Mouse (Mus musculus): ENCODE measurements at regions not wholly inside any gene's neighbourhood (a gene's known extent, or its start where the extent isn't known, plus 50 kb on each side); places are given as distances from the start of the nearest gene placed in this dataset.

GRCm38 (mm10) chr7:83251995-83252563 lies 332.6 kb upstream of the Tmc3 start:
- no peak for DNase-seq (ENCODE audit: low spot score)

GRCm38 (mm10) chr7:83253001-83253400 lies 331.7 kb upstream of the Tmc3 start:
- no peak for DNase-seq (ENCODE audit: low spot score)

- no peak for DNase-seq (ENCODE audit: low spot score)
Observed at GRCm38 (mm10) chr7:83253432-83253831, 331.3 kb upstream of the Tmc3 start.

DNA sequence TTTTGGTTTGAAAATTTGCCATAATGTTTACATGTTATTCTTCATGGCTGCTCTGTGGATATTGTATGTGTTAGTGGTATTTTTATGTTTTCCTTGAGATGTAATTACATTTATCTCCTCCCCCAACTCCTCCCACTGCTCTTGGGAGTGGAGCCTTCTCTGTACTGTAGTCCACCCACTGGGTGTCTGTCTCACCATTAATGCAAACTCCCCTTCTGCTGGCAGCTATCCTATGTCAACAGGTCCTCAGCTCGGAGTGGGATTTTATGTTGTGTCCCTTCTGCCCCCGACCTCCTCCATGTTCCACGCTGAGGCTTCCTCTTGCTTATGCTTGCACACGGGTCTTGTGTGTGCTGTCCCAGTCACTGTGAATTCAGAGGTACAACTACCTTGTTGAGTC lies 330.3 kb upstream of the Tmc3 start:
- DNase-seq (ENCODE audit: low spot score) = no peak

DNA sequence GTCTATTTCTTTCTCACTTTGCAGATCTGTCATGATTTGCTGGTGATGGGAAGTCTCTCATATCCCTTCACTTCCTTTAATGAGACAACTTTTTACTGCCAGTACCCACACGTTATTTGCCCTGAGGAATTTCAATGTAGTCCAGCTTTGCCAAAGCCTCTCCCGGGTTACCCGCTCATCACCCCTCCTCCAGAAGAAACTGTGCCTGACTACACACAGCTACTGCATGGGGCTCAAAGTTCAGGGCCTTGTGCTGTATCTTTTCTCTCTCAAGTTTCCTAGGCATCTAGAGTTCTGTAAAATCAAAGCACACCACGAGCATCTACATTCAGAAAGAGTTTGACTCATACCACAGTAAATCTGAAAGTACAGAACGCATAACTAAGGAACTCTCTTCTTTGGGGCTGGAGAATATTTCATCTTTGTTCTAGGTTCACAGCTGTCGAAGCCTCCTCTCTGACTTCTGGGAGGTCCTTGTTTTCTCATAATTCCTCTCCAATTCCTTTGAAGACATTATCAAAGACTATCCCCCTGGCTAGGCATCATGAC lies 328.4 kb upstream of the Tmc3 start:
- no peak for DNase-seq (ENCODE audit: low spot score)

- DNase-seq (ENCODE audit: low spot score) = no peak
Observed at GRCm38 (mm10) chr7:83258363-83258916, 326.3 kb upstream of the Tmc3 start.

GRCm38 (mm10) chr7:83261489-83261888 lies 323.2 kb upstream of the Tmc3 start:
- DNase-seq (ENCODE audit: low spot score) = no peak

DNA sequence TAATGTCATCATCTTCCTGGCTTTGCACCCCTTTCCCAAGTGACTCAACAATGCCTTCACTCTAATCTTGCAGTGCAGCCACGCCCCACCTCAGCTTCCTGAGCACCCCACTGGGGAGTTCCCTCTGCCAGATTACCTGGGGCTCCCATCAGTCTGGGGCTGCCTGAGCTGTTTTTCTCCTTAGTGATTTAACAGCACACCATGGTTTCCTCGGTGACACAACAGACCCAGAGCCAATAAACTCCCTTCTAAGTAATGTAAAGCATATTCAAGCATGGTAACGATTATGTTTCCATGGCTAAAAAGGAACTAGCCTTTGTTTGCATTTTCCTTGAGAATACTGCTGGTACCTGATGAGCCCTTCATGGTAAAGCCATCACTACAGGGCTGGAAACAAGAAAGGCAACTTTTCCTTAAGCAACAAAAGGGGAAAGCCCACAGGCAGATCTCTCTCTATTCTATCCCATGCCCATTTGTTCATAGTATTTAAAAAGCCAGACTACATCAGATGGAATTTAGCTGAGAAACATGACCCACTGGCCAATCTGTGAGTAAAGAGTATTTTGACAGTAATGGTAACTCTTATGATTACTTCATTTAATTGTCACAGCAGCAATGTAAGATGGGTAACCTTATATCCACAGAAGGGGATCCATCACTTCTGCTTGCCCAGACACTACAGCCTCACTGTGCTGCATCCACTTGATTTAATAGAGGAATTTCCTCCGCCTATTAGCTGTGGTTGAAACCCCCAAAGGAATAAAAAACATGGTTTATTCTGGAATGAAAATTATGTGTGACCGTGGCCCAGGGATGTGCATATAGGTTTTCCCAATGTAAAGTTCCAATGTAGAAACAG lies 294.6 kb upstream of the Tmc3 start:
- DNase-seq (ENCODE audit: low spot score) = no peak

DNA sequence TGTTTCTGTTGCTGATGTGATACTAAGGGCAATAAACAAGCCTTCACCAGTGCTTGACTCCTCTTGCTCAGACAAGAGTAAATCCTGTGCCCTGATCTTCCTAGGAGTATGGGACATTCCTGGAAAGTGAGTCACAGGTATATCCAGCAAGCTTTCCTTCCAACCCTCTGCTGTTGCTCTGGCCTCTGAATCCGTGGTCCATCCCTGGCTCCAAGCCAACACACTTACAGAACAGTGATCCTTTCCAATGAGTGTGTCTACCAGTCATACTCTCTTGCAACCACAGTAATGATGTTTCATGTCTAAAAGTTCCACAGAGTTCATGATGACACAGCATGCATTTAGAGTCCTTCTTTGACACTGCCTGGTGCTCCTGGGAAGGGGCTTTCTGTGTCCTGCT lies 277.6 kb upstream of the Tmc3 start:
- no peak for DNase-seq (ENCODE audit: low spot score)

DNA sequence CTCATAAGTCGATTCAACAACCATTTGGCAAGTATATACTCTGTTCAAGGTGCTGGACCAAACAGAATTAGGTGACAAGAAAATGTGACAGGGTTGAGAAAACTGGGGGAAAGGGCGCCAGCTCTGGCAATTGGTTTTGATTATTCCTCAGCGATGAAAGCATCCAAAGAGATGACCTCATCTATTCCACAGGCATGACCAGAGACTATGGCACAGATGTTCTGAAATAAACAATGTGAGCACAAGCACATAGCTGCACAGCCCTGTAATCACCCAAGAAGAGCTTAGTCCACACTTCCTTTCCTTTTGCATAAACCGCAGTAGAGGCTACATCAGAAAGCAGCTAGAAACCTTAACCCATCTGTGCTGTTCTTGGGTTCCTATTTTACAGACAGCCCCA lies 272.6 kb upstream of the Tmc3 start:
- DNase-seq (ENCODE audit: low spot score) = no peak

- no peak for DNase-seq (ENCODE audit: low spot score)
Observed at GRCm38 (mm10) chr7:83329809-83330412, 254.8 kb upstream of the Tmc3 start.

GRCm38 (mm10) chr7:83347103-83347754 lies 237.5 kb upstream of the Tmc3 start:
- no peak for DNase-seq (ENCODE audit: low spot score)

DNA sequence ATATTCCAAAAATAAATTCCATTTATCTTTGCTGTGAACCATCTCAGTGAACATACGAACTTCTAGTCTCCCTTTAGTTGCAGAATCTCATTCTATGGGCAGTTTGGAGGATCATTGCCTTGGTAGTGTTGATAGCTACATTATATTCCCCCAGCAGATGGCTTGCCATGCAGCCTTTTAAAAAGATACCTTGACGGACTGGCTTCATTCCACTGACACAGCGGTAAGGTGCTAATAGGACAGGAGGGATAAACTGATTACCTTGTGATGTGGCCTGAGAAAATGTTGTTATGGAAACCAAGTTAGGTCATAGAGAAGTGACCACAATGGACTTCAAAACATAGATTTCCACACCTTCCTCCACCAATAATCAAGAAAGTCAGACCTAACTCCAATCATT lies 215.5 kb upstream of the Tmc3 start:
- no peak for DNase-seq (ENCODE audit: low spot score)

- no peak for DNase-seq (ENCODE audit: low spot score)
Observed at GRCm38 (mm10) chr7:83369605-83370004, 215.1 kb upstream of the Tmc3 start.

GRCm38 (mm10) chr7:83376826-83377225 lies 207.9 kb upstream of the Tmc3 start:
- DNase-seq (ENCODE audit: low spot score) = no peak

DNA sequence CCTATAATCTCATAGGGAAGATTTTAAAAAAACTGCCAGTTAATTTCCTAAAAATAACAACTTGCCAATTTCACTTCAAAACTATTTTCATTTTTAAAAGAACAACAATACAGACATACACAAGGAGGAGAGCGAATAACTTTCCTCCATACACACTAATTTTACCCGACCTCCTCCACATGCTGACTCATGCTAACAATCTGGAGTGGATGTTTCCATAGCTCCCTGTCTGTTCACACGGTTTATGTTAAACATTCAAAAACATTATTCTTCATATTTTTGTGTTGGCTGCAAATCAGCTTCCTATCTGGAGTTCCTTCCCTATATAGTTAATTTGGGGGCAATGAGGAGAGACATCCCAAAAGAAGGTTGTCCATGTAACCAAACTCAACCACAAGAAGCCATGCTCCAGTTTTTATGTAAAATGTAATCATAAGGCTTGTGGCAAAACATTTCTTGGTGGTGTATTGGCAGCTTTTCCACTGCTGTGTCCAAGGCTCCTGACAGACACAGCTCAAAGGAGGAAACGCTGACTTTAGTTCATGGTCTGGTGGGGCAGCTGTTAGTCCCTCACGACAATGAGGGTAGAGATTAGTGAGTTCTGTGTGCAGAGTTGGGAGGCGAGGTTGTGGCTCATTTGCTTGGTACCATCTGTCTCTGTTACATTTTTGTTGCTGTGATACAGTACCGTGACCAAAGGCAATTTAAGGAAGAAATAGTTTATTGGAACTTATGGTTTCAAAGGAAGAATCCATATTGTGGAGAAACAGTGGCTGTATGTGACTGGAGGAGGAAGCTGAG lies 203.1 kb upstream of the Tmc3 start:
- DNase-seq (ENCODE audit: low spot score) = no peak

GRCm38 (mm10) chr7:83382803-83383363 lies 201.8 kb upstream of the Tmc3 start:
- peak; percentile 45 for DNase-seq (ENCODE audit: low spot score)

DNA sequence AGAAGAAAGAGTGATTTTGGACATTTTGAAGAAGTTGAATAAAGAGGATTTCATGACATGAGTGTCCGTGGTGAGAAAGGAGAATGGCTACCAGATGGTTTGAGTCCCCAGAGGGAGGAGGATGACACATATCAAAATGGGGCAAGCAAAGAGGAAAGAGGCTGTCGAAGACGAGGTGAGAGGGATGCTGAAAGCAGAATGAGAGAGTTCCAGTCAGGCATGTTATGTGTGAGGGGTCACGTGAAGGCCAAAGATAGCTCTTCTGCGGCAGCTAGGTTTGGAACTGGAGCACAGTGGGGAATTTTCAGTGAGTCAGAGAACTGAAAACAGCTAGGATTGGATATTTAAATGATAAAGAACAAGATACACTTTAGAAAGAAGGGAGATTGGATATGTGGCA lies 193.3 kb upstream of the Tmc3 start:
- no peak for DNase-seq (ENCODE audit: low spot score)

DNA sequence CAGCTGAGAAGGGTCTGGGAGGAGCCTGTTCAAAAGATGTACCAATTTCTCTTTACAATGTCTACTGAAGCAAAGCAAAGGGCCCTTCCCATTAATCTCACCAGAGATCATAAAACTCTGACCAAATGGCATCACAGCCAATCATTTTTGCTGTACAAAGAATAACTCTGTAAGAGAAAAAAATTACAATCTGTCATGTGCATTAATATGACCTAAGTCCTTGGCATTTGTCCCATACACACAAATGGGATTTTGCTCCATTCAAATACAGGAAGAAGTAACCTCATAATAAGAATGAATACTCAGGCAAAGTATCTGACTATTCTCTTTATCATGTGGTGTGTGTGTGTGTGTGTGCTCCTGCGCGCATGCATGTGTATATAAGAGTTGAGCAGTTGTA lies 192.5 kb upstream of the Tmc3 start:
- no peak for DNase-seq (ENCODE audit: low spot score)

- no peak for DNase-seq (ENCODE audit: low spot score)
Observed at GRCm38 (mm10) chr7:83392625-83393024, 192.1 kb upstream of the Tmc3 start.

DNA sequence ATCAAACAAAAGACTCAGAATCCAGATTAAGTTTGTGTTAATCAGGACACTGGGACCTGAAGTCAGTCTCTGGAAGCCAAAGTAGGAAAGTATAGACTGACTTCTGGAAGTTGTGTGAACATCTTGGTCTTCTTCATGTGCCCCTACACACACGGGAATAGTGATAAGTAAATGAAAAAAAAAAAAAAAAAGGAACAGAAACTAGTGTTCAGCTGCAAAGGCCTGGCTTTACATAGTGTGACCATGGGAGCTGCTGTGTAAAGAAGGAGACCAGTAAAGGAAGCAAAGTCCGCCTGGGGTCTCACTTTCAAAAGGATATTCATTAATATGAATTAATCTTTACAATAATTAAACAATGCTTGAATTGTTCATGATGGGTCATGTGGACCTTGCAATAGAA lies 190.6 kb upstream of the Tmc3 start:
- DNase-seq (ENCODE audit: low spot score) = no peak
